Mouse (Mus musculus) thymus, adult 2 months (tissue): ENCODE measurements around the gene Itga5.

Source experiments
- CTCF ChIP-seq: fragments of 200-500 bp; IDR thresholded peaks from 2 replicates; pipeline ENCODE4 v1.5.1; 2012; ENCODE audit warnings: mild to moderate bottlenecking, control low read depth, low read length, moderate library complexity, borderline replicate concordance; ENCODE audit not compliant: control insufficient read depth, poor library complexity, insufficient read depth; ENCODE audit errors: extremely low read depth
- POLR2A ChIP-seq: fragments of 200-500 bp; IDR thresholded peaks from 2 replicates; pipeline ENCODE4 v1.6.1; 2012; ENCODE audit warnings: mild to moderate bottlenecking, low read length, control low read depth, moderate library complexity; ENCODE audit not compliant: control insufficient read depth, poor library complexity, insufficient read depth; ENCODE audit errors: extremely low read depth

DNA sequence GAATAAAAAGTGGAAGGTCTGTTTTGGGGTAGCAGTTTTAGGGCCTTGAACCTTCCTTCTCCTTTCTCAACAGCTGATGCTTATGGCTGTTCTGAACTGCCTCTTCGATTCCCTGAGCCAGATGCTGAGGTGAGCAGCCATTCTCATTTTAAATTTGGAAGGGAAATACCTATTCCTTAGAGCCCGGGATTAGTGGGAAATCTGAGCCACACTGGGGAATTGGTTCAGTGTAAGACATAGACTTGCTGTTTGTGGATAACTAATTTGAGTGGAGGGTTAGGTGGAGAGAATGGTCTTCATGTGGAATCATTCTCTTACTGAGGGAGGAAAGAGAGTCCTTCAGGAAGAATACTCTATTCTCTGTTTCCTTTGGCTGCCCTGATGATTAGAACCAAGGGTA lies 71.9 kb downstream of the Itga5 start:
- TF ChIP-seq CTCF: no peak
- TF ChIP-seq POLR2A: no peak
